Mouse (Mus musculus): ENCODE results near the gene Fgfr2. TPM values are rescaled to one million over a fixed set of nuclear protein-coding genes. Genes with fewer than 3 reads are reported as not detected.

Fgfr2 gene
- polyA plus RNA-seq, 1 experiment: 3.0 TPM

DNA sequence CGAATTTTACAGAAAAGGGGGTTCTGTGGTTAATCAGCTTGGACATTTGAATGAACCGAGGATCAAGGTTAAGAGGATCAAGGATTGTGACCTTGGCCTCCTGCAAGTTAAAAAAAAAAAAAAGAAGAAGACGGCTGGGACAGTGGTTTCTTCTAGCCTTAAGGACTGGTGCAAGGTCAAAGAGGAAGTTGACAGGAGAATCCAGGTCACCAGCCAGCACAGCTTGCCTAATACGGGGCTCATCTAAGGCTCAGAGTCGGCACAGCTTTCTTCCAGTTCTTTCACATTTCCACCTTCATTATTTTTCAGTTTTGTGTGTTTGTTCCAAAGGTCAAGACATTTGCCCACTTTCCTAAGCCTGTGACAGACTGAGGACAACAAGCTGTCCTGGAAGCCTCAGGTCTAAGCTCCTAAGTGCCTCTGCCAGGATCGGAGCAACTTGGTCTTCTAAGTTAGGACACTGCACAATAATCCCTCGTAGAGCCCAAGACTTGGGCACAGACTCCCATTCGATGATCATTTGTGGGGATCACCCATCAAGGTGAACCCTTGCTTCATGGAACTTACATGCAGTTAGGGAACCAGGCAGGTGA lies 2532.2 kb downstream of the Fgfr2 start:
- Histone ChIP-seq H3K36me3 (ENCODE audit: control insufficient read depth, insufficient read depth, low read length) (no peaks in the 10 kb centered on the region), H3K27ac (ENCODE audit: control insufficient read depth, insufficient read depth, low read depth, low read length) (no peak overlapping the region; the same call in 1 of the 2 replicates), H3K4me3 (ENCODE audit: control insufficient read depth, low read depth, low read length) (no peak overlapping the region), H3K27me3 (ENCODE audit: control insufficient read depth, insufficient read depth, low read length) (no peaks in the 10 kb centered on the region), H3K4me1 (ENCODE audit: control insufficient read depth, insufficient read depth, low read length) (no peaks in the 10 kb centered on the region)
- TF ChIP-seq CTCF (IDR thresholded peaks at IDR 0.05; ENCODE audit: control insufficient read depth, insufficient read depth, insufficient replicate concordance, low read depth, low read length): no peak
- no peak for TF ChIP-seq POLR2A (IDR thresholded peaks at IDR 0.05; ENCODE audit: control insufficient read depth, low read depth, low read length)

DNA sequence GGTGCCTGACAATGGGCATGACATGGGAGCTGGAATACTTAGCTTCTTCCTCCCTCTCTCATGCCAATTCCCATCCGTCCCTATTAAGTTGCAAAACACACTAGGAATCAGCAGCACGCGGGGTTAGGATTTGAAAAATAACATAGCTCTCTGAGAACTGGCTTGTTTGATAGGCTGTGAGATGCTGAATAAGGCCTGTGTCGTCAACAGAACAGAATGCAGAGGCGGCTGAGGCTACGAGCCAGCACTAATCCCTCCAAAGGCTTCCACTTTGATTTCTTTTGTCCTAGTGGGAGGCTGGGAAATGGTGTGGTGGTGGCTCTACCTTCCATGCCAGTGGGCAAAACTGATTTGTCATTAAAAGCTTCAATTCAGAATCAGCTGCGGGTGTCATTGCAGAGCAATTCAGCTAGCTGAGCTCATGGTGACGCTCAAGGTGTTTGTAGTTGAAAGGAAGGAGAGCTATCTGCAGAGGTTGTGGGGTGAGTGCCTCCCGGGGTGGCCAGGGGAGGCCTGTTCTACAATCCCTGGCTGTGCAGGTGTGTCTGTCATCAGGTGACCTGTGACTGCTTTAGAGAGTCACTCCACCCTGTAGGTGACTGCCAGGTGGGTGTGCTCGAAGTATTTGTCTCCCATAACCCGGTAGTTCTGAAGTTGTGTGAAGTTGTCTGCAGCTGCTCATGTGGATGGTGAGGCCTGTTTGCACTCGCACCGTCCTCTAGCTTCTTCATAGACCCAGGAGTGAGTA lies 2532.9 kb downstream of the Fgfr2 start:
- Histone ChIP-seq H3K27me3 (ENCODE audit: control insufficient read depth, insufficient read depth, low read length) (no peaks in the 10 kb centered on the region), H3K4me1 (ENCODE audit: control insufficient read depth, insufficient read depth, low read length) (no peaks in the 10 kb centered on the region), H3K4me3 (ENCODE audit: control insufficient read depth, low read depth, low read length) (no peak overlapping the region), H3K36me3 (ENCODE audit: control insufficient read depth, insufficient read depth, low read length) (no peaks in the 10 kb centered on the region), H3K27ac (ENCODE audit: control insufficient read depth, insufficient read depth, low read depth, low read length) (no peak overlapping the region)
- no peak for TF ChIP-seq POLR2A (IDR thresholded peaks at IDR 0.05; ENCODE audit: control insufficient read depth, low read depth, low read length)
- no peak for TF ChIP-seq CTCF (IDR thresholded peaks at IDR 0.05; ENCODE audit: control insufficient read depth, insufficient read depth, insufficient replicate concordance, low read depth, low read length)

DNA sequence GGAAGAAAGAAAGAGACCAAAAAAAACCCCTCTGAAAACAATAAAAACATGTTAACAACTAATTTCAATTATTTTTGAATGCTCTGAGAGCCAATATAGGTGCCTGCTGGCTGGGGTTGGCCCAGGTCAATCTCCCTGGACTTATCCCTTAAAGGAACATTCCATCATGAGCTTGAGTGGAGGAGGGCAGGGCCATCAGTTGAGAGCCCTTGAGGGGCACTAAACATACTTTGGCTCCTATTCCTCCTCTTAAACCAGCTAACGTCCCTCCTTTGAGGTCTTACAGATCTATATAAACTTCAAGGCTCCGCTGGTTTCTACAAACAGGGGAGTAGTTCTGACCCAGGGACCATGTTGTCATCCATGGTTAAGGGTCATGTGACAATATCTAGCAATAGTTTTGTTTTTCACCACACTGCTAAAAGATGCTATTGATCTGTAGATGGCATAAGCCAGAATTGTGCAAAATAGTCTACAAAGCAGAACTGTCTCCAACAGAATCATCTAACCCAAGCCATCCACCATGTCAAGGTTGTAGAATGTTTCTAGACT lies 2536.6 kb downstream of the Fgfr2 start:
- H3K27ac ChIP-seq (ENCODE audit: control insufficient read depth, insufficient read depth, low read depth, low read length): no peak overlapping the region
- TF ChIP-seq CTCF (IDR thresholded peaks at IDR 0.05; ENCODE audit: control insufficient read depth, insufficient read depth, insufficient replicate concordance, low read depth, low read length) (no peak), POLR2A (IDR thresholded peaks at IDR 0.05; ENCODE audit: control insufficient read depth, low read depth, low read length) (no peak)
- no peaks in the 10 kb centered on the region for H3K36me3 ChIP-seq (ENCODE audit: control insufficient read depth, insufficient read depth, low read length)
- H3K4me3 ChIP-seq (ENCODE audit: control insufficient read depth, low read depth, low read length): no peak overlapping the region
- H3K27me3 ChIP-seq (ENCODE audit: control insufficient read depth, insufficient read depth, low read length): no peaks in the 10 kb centered on the region
- H3K4me1 ChIP-seq (ENCODE audit: control insufficient read depth, insufficient read depth, low read length): no peaks in the 10 kb centered on the region

DNA sequence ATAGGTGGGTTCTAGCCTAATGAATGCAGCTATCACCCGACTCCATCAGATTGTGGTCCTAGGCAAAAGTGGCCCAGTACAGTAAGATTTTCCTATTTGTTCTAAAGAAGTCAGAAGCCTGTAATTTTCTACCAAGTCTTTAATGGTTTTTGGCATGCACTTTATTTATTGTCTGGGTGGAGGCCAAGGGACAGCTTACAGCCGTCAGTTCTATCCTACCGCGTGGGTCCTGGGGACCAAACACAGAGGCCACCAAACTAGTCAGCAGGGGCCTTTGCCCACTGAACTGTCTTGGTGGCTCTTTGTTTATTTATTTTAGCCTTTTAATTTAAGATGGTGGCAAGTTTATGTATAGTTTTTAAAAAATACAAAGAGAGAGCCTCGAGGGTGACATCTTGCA lies 2544.5 kb downstream of the Fgfr2 start:
- no peaks in the 10 kb centered on the region for H3K36me3 ChIP-seq (ENCODE audit: control insufficient read depth, insufficient read depth, low read length)
- H3K27ac ChIP-seq (ENCODE audit: control insufficient read depth, insufficient read depth, low read depth, low read length): no peak overlapping the region
- no peaks in the 10 kb centered on the region for H3K27me3 ChIP-seq (ENCODE audit: control insufficient read depth, insufficient read depth, low read length)
- H3K4me3 ChIP-seq (ENCODE audit: control insufficient read depth, low read depth, low read length): no peak overlapping the region
- no peak for TF ChIP-seq CTCF (IDR thresholded peaks at IDR 0.05; ENCODE audit: control insufficient read depth, insufficient read depth, insufficient replicate concordance, low read depth, low read length)
- TF ChIP-seq POLR2A (IDR thresholded peaks at IDR 0.05; ENCODE audit: control insufficient read depth, low read depth, low read length): no peak
- H3K4me1 ChIP-seq (ENCODE audit: control insufficient read depth, insufficient read depth, low read length): no peaks in the 10 kb centered on the region

DNA sequence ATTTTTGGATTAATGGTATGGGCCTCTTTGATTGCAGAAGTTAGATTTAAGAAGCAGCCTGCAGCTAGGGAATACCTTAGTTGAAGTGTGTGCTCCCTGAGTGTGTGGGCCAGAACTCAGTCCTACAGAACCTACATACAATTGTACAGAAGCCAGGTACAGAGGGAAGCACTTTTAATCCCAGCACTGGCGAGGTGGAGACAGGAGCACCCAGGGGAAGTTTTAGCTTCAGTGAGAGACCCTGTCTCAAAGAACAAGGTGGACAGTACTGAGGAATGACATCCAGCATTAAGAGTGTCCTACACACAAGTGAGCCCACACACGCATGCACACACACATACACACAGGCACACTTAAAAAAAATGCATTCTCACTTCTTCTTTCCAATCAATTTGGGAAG lies 2545.1 kb downstream of the Fgfr2 start:
- no peaks in the 10 kb centered on the region for H3K4me1 ChIP-seq (ENCODE audit: control insufficient read depth, insufficient read depth, low read length)
- TF ChIP-seq POLR2A (IDR thresholded peaks at IDR 0.05; ENCODE audit: control insufficient read depth, low read depth, low read length): no peak
- TF ChIP-seq CTCF (IDR thresholded peaks at IDR 0.05; ENCODE audit: control insufficient read depth, insufficient read depth, insufficient replicate concordance, low read depth, low read length): no peak
- H3K4me3 ChIP-seq (ENCODE audit: control insufficient read depth, low read depth, low read length): no peak overlapping the region
- no peak overlapping the region for H3K27ac ChIP-seq (ENCODE audit: control insufficient read depth, insufficient read depth, low read depth, low read length)
- H3K27me3 ChIP-seq (ENCODE audit: control insufficient read depth, insufficient read depth, low read length): no peaks in the 10 kb centered on the region
- H3K36me3 ChIP-seq (ENCODE audit: control insufficient read depth, insufficient read depth, low read length): no peaks in the 10 kb centered on the region

DNA sequence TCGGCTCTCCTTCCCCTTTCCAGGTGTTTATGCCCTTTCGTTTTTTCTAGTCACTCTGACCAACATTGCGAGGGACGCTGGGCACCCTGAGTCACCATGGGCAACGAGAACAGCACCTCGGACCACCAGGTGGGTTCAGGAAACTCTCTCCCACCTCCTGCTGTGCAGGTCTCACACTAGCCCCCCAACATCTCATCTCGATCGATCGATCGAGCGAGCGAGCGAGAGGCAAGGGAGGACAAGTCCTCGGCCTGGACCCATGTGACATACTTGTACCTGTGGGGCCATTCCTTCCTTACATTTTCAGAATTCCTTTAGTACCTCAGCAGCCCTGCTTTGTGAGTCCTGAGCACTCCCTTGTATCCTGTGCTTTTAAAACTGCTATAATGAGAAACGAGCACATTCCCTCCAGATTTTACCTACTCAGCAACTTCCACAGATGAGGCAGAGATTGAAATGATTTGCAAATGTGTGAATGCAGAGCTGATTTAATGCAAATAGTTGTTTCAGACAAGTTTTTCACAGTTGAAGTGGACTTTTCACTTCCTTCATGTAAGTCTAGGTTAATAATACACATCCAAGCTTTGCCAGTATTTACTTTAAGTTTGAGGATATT lies 2545.7 kb downstream of the Fgfr2 start, which contains the start of gene Tacc2:
TSS of gene Tacc2 (plus strand) at position 51 of the 616 bp plus-strand sequence.
- Histone ChIP-seq H3K27ac (ENCODE audit: control insufficient read depth, insufficient read depth, low read depth, low read length) (no peak within 1 kb of the TSS), H3K36me3 (ENCODE audit: control insufficient read depth, insufficient read depth, low read length) (no peaks in the 10 kb centered on the region), H3K4me1 (ENCODE audit: control insufficient read depth, insufficient read depth, low read length) (no peaks in the 10 kb centered on the region), H3K27me3 (ENCODE audit: control insufficient read depth, insufficient read depth, low read length) (no peaks in the 10 kb centered on the region), H3K4me3 (ENCODE audit: control insufficient read depth, low read depth, low read length) (no peak within 1 kb of the TSS)
- TF ChIP-seq CTCF (IDR thresholded peaks at IDR 0.05; ENCODE audit: control insufficient read depth, insufficient read depth, insufficient replicate concordance, low read depth, low read length): no peak
- TF ChIP-seq POLR2A (IDR thresholded peaks at IDR 0.05; ENCODE audit: control insufficient read depth, low read depth, low read length): no peak

DNA sequence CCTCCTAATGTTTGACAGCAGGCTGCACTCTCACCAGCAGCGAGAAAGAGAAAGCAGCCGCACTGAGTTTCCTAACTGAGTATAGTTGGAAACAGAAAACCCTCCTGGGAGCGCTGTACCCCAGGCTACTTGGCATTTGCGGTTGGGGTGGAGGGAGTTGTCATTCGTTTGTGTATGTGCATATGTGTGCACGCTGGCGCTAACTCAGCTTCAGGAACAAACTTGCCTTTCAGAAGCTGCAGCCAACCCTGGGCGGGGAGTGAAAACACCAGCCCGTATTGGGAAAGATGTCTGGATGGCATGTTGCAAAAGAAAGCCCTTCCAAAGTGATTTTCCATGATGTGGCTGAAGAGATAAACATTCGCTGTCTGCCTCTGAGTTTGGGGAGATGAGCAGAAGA lies 2546.2 kb downstream of the Fgfr2 start:
- H3K27me3 ChIP-seq (ENCODE audit: control insufficient read depth, insufficient read depth, low read length): no peaks in the 10 kb centered on the region
- no peak for TF ChIP-seq POLR2A (IDR thresholded peaks at IDR 0.05; ENCODE audit: control insufficient read depth, low read depth, low read length)
- TF ChIP-seq CTCF (IDR thresholded peaks at IDR 0.05; ENCODE audit: control insufficient read depth, insufficient read depth, insufficient replicate concordance, low read depth, low read length): no peak
- no peak overlapping the region for H3K27ac ChIP-seq (ENCODE audit: control insufficient read depth, insufficient read depth, low read depth, low read length)
- H3K4me3 ChIP-seq (ENCODE audit: control insufficient read depth, low read depth, low read length): no peak overlapping the region
- no peaks in the 10 kb centered on the region for H3K36me3 ChIP-seq (ENCODE audit: control insufficient read depth, insufficient read depth, low read length)
- no peaks in the 10 kb centered on the region for H3K4me1 ChIP-seq (ENCODE audit: control insufficient read depth, insufficient read depth, low read length)
